Mouse (Mus musculus): ENCODE results near the gene Pigyl. TPM values are rescaled to one million over a fixed set of nuclear protein-coding genes. Genes with fewer than 3 reads are reported as not detected.

The Pigyl gene
- polyA plus RNA-seq, 1 experiment from 2014 or later: 123 TPM

GRCm38 (mm10) chr9:22125246-22126027 is 31.2 kb upstream of the Pigyl start:
- H3K27me3 ChIP-seq (replicated peaks; ENCODE audit: control insufficient read depth, insufficient read depth, low read length): no peaks in the 10 kb centered on the region
- no peak overlapping the region for H3K9ac ChIP-seq (ENCODE audit: low read depth, low read length)
- WGBS: 79% methylated on average over 15 of the region's 15 CpGs
- no peak for ATAC-seq
- no peaks in the 10 kb centered on the region for H3K9me3 ChIP-seq (ENCODE audit: control insufficient read depth)
- no peak for TF ChIP-seq CTCF (IDR thresholded peaks at IDR 0.05; ENCODE audit: low read depth)
- H3K4me3 ChIP-seq (ENCODE audit: low read depth, low read length): no peak overlapping the region
- H3K27ac ChIP-seq (ENCODE audit: low read depth, low read length): no peak overlapping the region
- H3K4me1 ChIP-seq (replicated peaks; ENCODE audit: control insufficient read depth, insufficient read depth, low read length): no peaks in the 10 kb centered on the region
- H3K4me2 ChIP-seq (replicated peaks; ENCODE audit: low read depth): no peak overlapping the region
- peaks cover 4% of the 10 kb centered on the region; the same call in 1 of the 2 replicates for H3K36me3 ChIP-seq (ENCODE audit: control insufficient read depth, insufficient read depth)

- no peak for TF ChIP-seq CTCF (IDR thresholded peaks at IDR 0.05; ENCODE audit: low read depth)
- peak overlapping the region; percentile 57 for H3K9ac ChIP-seq (ENCODE audit: low read depth, low read length)
- H3K36me3 ChIP-seq (ENCODE audit: control insufficient read depth, insufficient read depth): peaks cover 4% of the 10 kb centered on the region; the same call in 1 of the 2 replicates
- ATAC-seq: peak; percentile 89
- 1% methylated on average over 35 of the region's 35 CpGs for WGBS
- H3K4me3 ChIP-seq (ENCODE audit: low read depth, low read length): peak overlapping the region; percentile 40
- no peaks in the 10 kb centered on the region for H3K27me3 ChIP-seq (replicated peaks; ENCODE audit: control insufficient read depth, insufficient read depth, low read length)
- no peaks in the 10 kb centered on the region for H3K9me3 ChIP-seq (ENCODE audit: control insufficient read depth)
- peak overlapping the region; percentile 71 for H3K4me2 ChIP-seq (replicated peaks; ENCODE audit: low read depth)
- peak overlapping the region; percentile 83 for H3K27ac ChIP-seq (ENCODE audit: low read depth, low read length)
- no peaks in the 10 kb centered on the region for H3K4me1 ChIP-seq (replicated peaks; ENCODE audit: control insufficient read depth, insufficient read depth, low read length)
These were observed 25.2 kb upstream of the Pigyl start for GRCm38 (mm10) chr9:22131226-22131981.

GRCm38 (mm10) chr9:22132220-22132619 is 24.4 kb upstream of the Pigyl start:
- H3K9me3 ChIP-seq (ENCODE audit: control insufficient read depth): no peaks in the 10 kb centered on the region
- peak overlapping the region; percentile 40 for H3K4me3 ChIP-seq (ENCODE audit: low read depth, low read length)
- no peaks in the 10 kb centered on the region; the same call in 1 of the 2 replicates for H3K4me1 ChIP-seq (replicated peaks; ENCODE audit: control insufficient read depth, insufficient read depth, low read length)
- H3K36me3 ChIP-seq (ENCODE audit: control insufficient read depth, insufficient read depth): peaks cover 4% of the 10 kb centered on the region; the same call in 1 of the 2 replicates
- 43% methylated on average over 11 of the region's 11 CpGs for WGBS
- TF ChIP-seq CTCF (IDR thresholded peaks at IDR 0.05; ENCODE audit: low read depth): no peak
- no peak overlapping the region for H3K9ac ChIP-seq (ENCODE audit: low read depth, low read length)
- peak overlapping the region; percentile 71 for H3K4me2 ChIP-seq (replicated peaks; ENCODE audit: low read depth)
- H3K27ac ChIP-seq (ENCODE audit: low read depth, low read length): peak overlapping the region; percentile 50
- peak; percentile 9; the same call in 1 of the 2 replicates for ATAC-seq
- no peaks in the 10 kb centered on the region for H3K27me3 ChIP-seq (replicated peaks; ENCODE audit: control insufficient read depth, insufficient read depth, low read length)

GRCm38 (mm10) chr9:22134246-22134890 is 22.3 kb upstream of the Pigyl start:
- WGBS: 87% methylated on average over 7 of the region's 7 CpGs
- H3K4me3 ChIP-seq (ENCODE audit: low read depth, low read length): no peak overlapping the region
- no peaks in the 10 kb centered on the region for H3K9me3 ChIP-seq (ENCODE audit: control insufficient read depth)
- H3K36me3 ChIP-seq (ENCODE audit: control insufficient read depth, insufficient read depth): 0 out of 2 replicates have a peak, but pooled peaks cover 4% of the 10 kb centered on the region
- no peak for TF ChIP-seq CTCF (IDR thresholded peaks at IDR 0.05; ENCODE audit: low read depth)
- H3K4me1 ChIP-seq (replicated peaks; ENCODE audit: control insufficient read depth, insufficient read depth, low read length): no peaks in the 10 kb centered on the region; the same call in 1 of the 2 replicates
- no peak overlapping the region for H3K27ac ChIP-seq (ENCODE audit: low read depth, low read length)
- no peaks in the 10 kb centered on the region for H3K27me3 ChIP-seq (replicated peaks; ENCODE audit: control insufficient read depth, insufficient read depth, low read length)
- H3K4me2 ChIP-seq (replicated peaks; ENCODE audit: low read depth): no peak overlapping the region
- ATAC-seq: no peak
- H3K9ac ChIP-seq (ENCODE audit: low read depth, low read length): no peak overlapping the region

GRCm38 (mm10) chr9:22134988-22135643 is 21.5 kb upstream of the Pigyl start:
- WGBS: 79% methylated on average over 9 of the region's 9 CpGs
- H3K9me3 ChIP-seq (ENCODE audit: control insufficient read depth): no peaks in the 10 kb centered on the region
- ATAC-seq: no peak
- H3K27ac ChIP-seq (ENCODE audit: low read depth, low read length): no peak overlapping the region
- no peaks in the 10 kb centered on the region; the same call in 1 of the 2 replicates for H3K4me1 ChIP-seq (replicated peaks; ENCODE audit: control insufficient read depth, insufficient read depth, low read length)
- no peak overlapping the region for H3K4me2 ChIP-seq (replicated peaks; ENCODE audit: low read depth)
- no peak overlapping the region for H3K4me3 ChIP-seq (ENCODE audit: low read depth, low read length)
- TF ChIP-seq CTCF (IDR thresholded peaks at IDR 0.05; ENCODE audit: low read depth): no peak
- no peaks in the 10 kb centered on the region for H3K36me3 ChIP-seq (ENCODE audit: control insufficient read depth, insufficient read depth)
- H3K9ac ChIP-seq (ENCODE audit: low read depth, low read length): no peak overlapping the region
- H3K27me3 ChIP-seq (replicated peaks; ENCODE audit: control insufficient read depth, insufficient read depth, low read length): no peaks in the 10 kb centered on the region
